Mouse (Mus musculus) cortical plate, adult 2 months (tissue): ENCODE measurements around the gene Map3k12.

Experiments
- CTCF ChIP-seq: fragments of 200-500 bp; IDR thresholded peaks from 2 replicates; pipeline ENCODE4 v1.5.1; 2011; ENCODE audit warnings: mild to moderate bottlenecking, control low read depth, low read length; ENCODE audit not compliant: insufficient read depth; ENCODE audit errors: extremely low read depth
- POLR2A ChIP-seq: fragments of 200-500 bp; IDR thresholded peaks from 2 replicates; pipeline ENCODE4 v1.6.1; 2011; ENCODE audit warnings: mild to moderate bottlenecking, low read length, control low read depth; ENCODE audit not compliant: insufficient read depth; ENCODE audit errors: extremely low read depth

DNA sequence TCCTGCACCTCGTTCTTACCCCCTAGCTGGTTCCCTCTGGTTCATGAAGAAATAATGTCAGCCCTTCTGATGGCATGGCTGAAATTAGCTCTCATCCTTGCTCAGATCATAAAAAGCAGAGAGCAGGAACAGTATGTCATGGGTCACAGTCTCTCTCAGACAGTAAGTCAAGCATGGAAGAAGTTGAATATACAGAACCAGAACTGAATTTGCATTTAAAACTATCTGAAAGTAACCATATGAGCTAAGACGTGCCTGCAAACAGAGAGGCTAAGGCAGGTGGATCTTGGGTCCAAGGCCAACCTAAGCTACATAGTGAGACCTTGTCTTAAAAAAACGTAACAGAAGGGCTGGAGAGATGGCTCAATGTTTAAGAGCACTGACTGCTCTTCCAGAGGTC lies 3.9 kb downstream of the Map3k12 start:
- TF ChIP-seq POLR2A (no peak), CTCF (no peak)
